Mouse (Mus musculus) C2C12 (cell line): ENCODE data around the gene Ccdc151.

Experiments
- CEBPB ChIP-seq: IDR thresholded peaks from one replicate; pipeline ENCODE4 v1.6.1; 2011; ENCODE audit warnings: low read depth, mild to moderate bottlenecking, control low read depth, moderate library complexity
- CTCF ChIP-seq: IDR thresholded peaks from one replicate; pipeline ENCODE4 v1.5.1; 2011; ENCODE audit not compliant: control insufficient read depth, insufficient read depth, insufficient read length
- FOSL1 ChIP-seq: IDR thresholded peaks from one replicate; pipeline ENCODE4 v1.8.0; 2011; ENCODE audit warnings: mild to moderate bottlenecking, low read length; ENCODE audit not compliant: poor library complexity, insufficient read depth, severe bottlenecking
- MAX ChIP-seq: IDR thresholded peaks from one replicate; pipeline ENCODE4 v1.6.1; 2011; ENCODE audit warnings: mild to moderate bottlenecking, control low read depth
- MYOG ChIP-seq: IDR thresholded peaks from one replicate; pipeline ENCODE4 v1.6.1; 2011; ENCODE audit not compliant: control insufficient read depth, insufficient read length; ENCODE audit errors: extremely low read depth
- USF1 ChIP-seq: IDR thresholded peaks from one replicate; pipeline ENCODE4 v1.6.1; 2011; ENCODE audit warnings: low read depth, mild to moderate bottlenecking, control low read depth, moderate library complexity

DNA sequence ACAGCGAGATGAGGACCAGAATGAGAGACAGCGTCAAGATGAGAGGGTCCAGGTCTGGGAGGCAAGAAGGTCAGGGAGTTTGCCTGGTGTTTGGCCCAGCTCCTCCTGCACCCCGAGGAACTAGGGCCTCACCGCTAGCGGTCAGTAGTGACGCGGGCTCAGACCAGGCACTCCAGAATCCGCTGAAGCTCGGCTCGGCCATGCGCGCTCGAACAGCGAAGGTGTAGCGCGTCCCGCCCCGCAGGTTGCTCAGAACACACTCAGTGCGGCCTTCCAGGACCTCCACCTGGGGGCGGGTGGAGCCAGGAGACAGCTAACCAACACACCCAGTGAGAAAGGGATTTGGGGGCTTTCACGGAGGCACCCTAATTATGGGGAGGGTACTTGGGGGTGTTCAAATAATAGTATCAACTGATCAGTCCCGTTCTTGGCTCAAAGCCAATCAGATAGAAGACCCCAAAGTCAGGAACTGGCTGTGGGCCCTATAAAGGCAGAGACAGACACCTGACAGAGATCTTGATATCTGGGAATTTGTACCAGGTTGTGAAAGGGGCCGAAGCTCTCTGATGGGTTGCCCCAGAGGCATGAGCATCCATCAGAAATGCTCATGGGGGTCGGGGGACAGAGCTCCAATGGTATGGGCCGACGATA is 41.8 kb downstream of the Ccdc151 start:
- no peak for TF ChIP-seq CTCF
- TF ChIP-seq MAX, result no peak
- no peak for TF ChIP-seq USF1
- TF ChIP-seq MYOG, result no peak
- TF ChIP-seq CEBPB, result no peak
- no peak for TF ChIP-seq FOSL1
